ENCODE assay signal across 10 mouse cellular contexts in genomic region chrX:47976551-47976950, GRCm38 (mm10). TPM values are rescaled to one million over a fixed set of nuclear protein-coding genes. Genes with fewer than 3 reads are reported as not detected.
DNase-seq lines count a peak whose midpoint lies in the region; ATAC-seq and TF ChIP-seq lines count a peak whose summit lies in the region.
"Had no signal": no experiment of that assay in that cellular context is flagged by ENCODE, and none has a peak within 500 bp of the region (broad histone marks: within the 10 kb centered on the region; RNA-seq: fewer than 3 reads in every experiment).

No protein-coding gene starts in this region.

- TF ChIP-seq CTCF in gastrocnemius, adult 2 months (IDR thresholded peaks at IDR 0.05) = no peak

- no peaks in the 10 kb centered on the region for H3K36me3 ChIP-seq in stomach, embryonic 15.5 days
- H3K36me3 ChIP-seq in limb, embryonic 10.5 days = no peaks in the 10 kb centered on the region
- H3K36me3 ChIP-seq: forebrain, embryonic 12.5 days had no signal

- no peak overlapping the region for H3K4me3 ChIP-seq in gastrocnemius, adult 2 months
- H3K4me3 ChIP-seq in stomach, embryonic 15.5 days (replicated peaks) = no peak overlapping the region
- H3K4me3 ChIP-seq in limb, embryonic 10.5 days = no peak overlapping the region
- H3K4me3 ChIP-seq: forebrain, embryonic 12.5 days had no signal

- 66% methylated on average over 4 of the region's 4 CpGs for WGBS in stomach, embryonic 15.5 days
- 79% methylated on average over 4 of the region's 4 CpGs for WGBS in limb, embryonic 10.5 days

- H3K4me1 ChIP-seq in stomach, embryonic 15.5 days = no peaks in the 10 kb centered on the region
- H3K4me1 ChIP-seq in limb, embryonic 10.5 days = no peaks in the 10 kb centered on the region
- H3K4me1 ChIP-seq: forebrain, embryonic 12.5 days had no signal

- no peaks in the 10 kb centered on the region for H3K9me3 ChIP-seq in stomach, embryonic 15.5 days
- no peaks in the 10 kb centered on the region for H3K9me3 ChIP-seq in limb, embryonic 10.5 days (replicated peaks)
- H3K9me3 ChIP-seq: forebrain, embryonic 12.5 days had no signal

- no peak overlapping the region for H3K4me2 ChIP-seq in stomach, embryonic 15.5 days
- H3K4me2 ChIP-seq: forebrain, embryonic 12.5 days had no signal

- ATAC-seq in stomach, embryonic 15.5 days (ENCODE audit: insufficient read depth, low FRiP score, low read depth) = peak; percentile 43; the same call in 1 of the 2 replicates

- H3K27me3 ChIP-seq in stomach, embryonic 15.5 days (replicated peaks) = no peaks in the 10 kb centered on the region
- H3K27me3 ChIP-seq in limb, embryonic 10.5 days (ENCODE audit: low read depth, poor library complexity, severe bottlenecking) = no peaks in the 10 kb centered on the region
- H3K27me3 ChIP-seq: forebrain, embryonic 12.5 days had no signal

- intact Hi-C loops in gastrocnemius, adult 2 months (cut with DNase I) = no loop called here

- H3K27ac ChIP-seq in gastrocnemius, adult 2 months = peak overlapping the region; percentile 16; the same call in 1 of the 2 replicates
- no peak overlapping the region for H3K27ac ChIP-seq in stomach, embryonic 15.5 days
- no peak overlapping the region for H3K27ac ChIP-seq in limb, embryonic 10.5 days
- H3K27ac ChIP-seq: forebrain, embryonic 12.5 days had no signal

- no peak overlapping the region for H3K9ac ChIP-seq in stomach, embryonic 15.5 days
- H3K9ac ChIP-seq: forebrain, embryonic 12.5 days had no signal

- DNase-seq in gastrocnemius, adult 2 months = peak; percentile 33
- DNase-seq in gastrocnemius, postnatal 10 days = no peak
- peak; percentile 58 for DNase-seq in right cerebral cortex, adult 18-20 months
- DNase-seq in right cerebral cortex, postnatal 4 days = no peak
- peak; percentile 36 for DNase-seq in gastrocnemius, postnatal 25 days
- no peak for DNase-seq in retina, postnatal 1 day
- no peak for DNase-seq in limb, embryonic 10.5 days (ENCODE audit: low spot score)
- DNase-seq: cerebellum, adult 11 months had no signal

RNA-seq across cellular contexts. Expression of gene Apln, which starts 58.1 kb away (rescaled TPM):
- 1 to 10 TPM in 1 of 2 experiments, under 1 TPM in 1; 0.61 to 1.3 TPM for total RNA-seq in gastrocnemius, adult 2 months (2021)
- 10 to 100 TPM; 26.9 to 30.4 TPM for total RNA-seq in gastrocnemius, postnatal 10 days (2021)
- total RNA-seq in gastrocnemius, postnatal 25 days (2021) = 1 to 10 TPM; 2.6 to 4.5 TPM
- polyA plus RNA-seq in stomach, embryonic 15.5 days (2015; fragmentation: Nextera tagmentation; extraction: Ambion mirVana) = 6.3 and 8.3 TPM in 2 replicates
- polyA plus RNA-seq in limb, embryonic 10.5 days (2016; fragmentation: Nextera tagmentation; extraction: Ambion mirVana) = 4.8 and 5.1 TPM in 2 replicates

Comparison
In these comparisons a context has a peak if more than half of its experiments do, and no peak if none do; other contexts are left out.
1. DNase-seq: peak in gastrocnemius, adult 2 months (single experiment), right cerebral cortex, adult 18-20 months (single experiment) and gastrocnemius, postnatal 25 days (single experiment); none in gastrocnemius, postnatal 10 days (single experiment), right cerebral cortex, postnatal 4 days (single experiment), retina, postnatal 1 day (single experiment) and limb, embryonic 10.5 days (single experiment).
2. RNA of gene Apln, which starts 58.1 kb away (total RNA-seq): 26.9 to 30.4 TPM in gastrocnemius, postnatal 10 days; 2.6 to 4.5 TPM in gastrocnemius, postnatal 25 days and 0.61 to 1.3 TPM in gastrocnemius, adult 2 months; every median in the first group is over 4 times any median in the second.